Mouse (Mus musculus) intestine, postnatal 0 days (tissue): ENCODE results near the gene Neo1. TPM values are rescaled to one million over a fixed set of nuclear protein-coding genes. Genes with fewer than 3 reads are reported as not detected.

Source experiments
- ATAC-seq: fragments of 200-750 bp; cut with Nextera tagmentation; 2 replicates; pipeline ENCODE4 v1.8.0; 2017; ENCODE audit warnings: mild to moderate bottlenecking, moderate TSS enrichment, moderate library complexity
- H3K27ac ChIP-seq: fragments of 300-500 bp; sonication (generic); 2 replicates; pipeline ENCODE4 v1.5.1; 2014; ENCODE audit warnings: mild to moderate bottlenecking, low read depth, low read length, moderate library complexity
- H3K27me3 ChIP-seq: fragments of 300-500 bp; sonication (generic); replicated peaks from 2 replicates; pipeline ENCODE4 v1.6.1; 2014; ENCODE audit warnings: low read length, mixed read lengths; ENCODE audit not compliant: control insufficient read depth, insufficient read depth
- H3K36me3 ChIP-seq: fragments of 300-500 bp; sonication (generic); 2 replicates; pipeline ENCODE4 v1.6.1; 2014; ENCODE audit warnings: mild to moderate bottlenecking, moderate library complexity; ENCODE audit not compliant: control insufficient read depth, insufficient read depth
- H3K4me1 ChIP-seq: fragments of 300-500 bp; sonication (generic); replicated peaks from 2 replicates; pipeline ENCODE4 v1.6.1; 2014; ENCODE audit warnings: antibody characterized with exemption, low read length, mixed read lengths; ENCODE audit not compliant: control insufficient read depth, insufficient read depth
- H3K4me2 ChIP-seq: fragments of 300-500 bp; sonication (generic); replicated peaks from 2 replicates; pipeline ENCODE4 v1.6.1; 2014; ENCODE audit warnings: low read depth, mild to moderate bottlenecking, moderate library complexity
- H3K4me3 ChIP-seq: fragments of 300-500 bp; sonication (generic); 2 replicates; pipeline ENCODE4 v1.5.1; 2014; ENCODE audit warnings: low read depth, low read length
- H3K9ac ChIP-seq: fragments of 300-500 bp; sonication (generic); 2 replicates; pipeline ENCODE4 v1.6.1; 2014; ENCODE audit warnings: mild to moderate bottlenecking, low read depth, low read length
- H3K9me3 ChIP-seq: fragments of 300-500 bp; sonication (generic); 2 replicates; pipeline ENCODE4 v1.6.1; 2016; ENCODE audit warnings: mixed run types; ENCODE audit not compliant: control insufficient read depth
- CTCF ChIP-seq: sonication (generic); IDR thresholded peaks from 2 replicates; pipeline ENCODE4 v1.5.1; 2016; ENCODE audit warnings: low read depth, mild to moderate bottlenecking, control low read depth, antibody characterized with exemption, moderate library complexity
- WGBS: fragments of 180-500 bp; shearing (Covaris S2); extraction: QIAGEN DNeasy Blood & Tissue Kit; methylation state at CpG from one replicate; pipeline ENCODE4 v1.1.7; 2014; 5-methylcytosine and 5-hydroxymethylcytosine counted together
- polyA plus RNA-seq: library from polyadenylated mRNA; unstranded; fragments of >200 nt; fragmentation: Nextera tagmentation; extraction: Ambion mirVana; gene quantifications from 2 replicates; pipeline ENCODE4 v1.2.1, GENCODE M21; 2015

The Neo1 gene
- polyA plus RNA-seq, 1 experiment from 2014 or later, result 8.3 TPM

DNA sequence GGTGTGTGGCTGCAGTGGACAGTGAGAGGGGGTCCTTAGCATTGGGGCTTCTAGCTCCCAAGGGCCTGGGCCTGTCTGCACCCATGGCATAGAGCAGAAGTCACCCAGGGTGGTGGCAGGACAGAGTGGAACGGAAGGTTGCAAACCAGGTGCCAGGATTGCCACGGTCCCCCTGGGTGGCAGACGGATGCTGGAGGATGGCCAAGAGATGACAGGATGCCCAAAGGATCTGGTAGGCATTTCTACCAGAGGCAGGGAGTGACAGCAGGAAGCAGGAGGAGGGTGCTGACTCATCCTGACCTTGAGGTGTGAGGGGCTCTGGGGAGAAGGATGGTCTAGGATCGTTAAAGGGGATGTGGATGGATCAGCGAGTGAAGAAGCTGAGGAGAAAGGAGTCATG, 197.7 kb downstream of the Neo1 start:
- Histone ChIP-seq H3K27me3 (no peaks in the 10 kb centered on the region), H3K27ac (no peak overlapping the region), H3K36me3 (no peaks in the 10 kb centered on the region), H3K9ac (no peak overlapping the region), H3K4me2 (no peak overlapping the region), H3K4me3 (no peak overlapping the region), H3K9me3 (no peaks in the 10 kb centered on the region), H3K4me1 (no peaks in the 10 kb centered on the region)
- TF ChIP-seq CTCF, result no peak
- WGBS, result 75% methylated on average over 5 of the region's 5 CpGs
- ATAC-seq, result no peak

DNA sequence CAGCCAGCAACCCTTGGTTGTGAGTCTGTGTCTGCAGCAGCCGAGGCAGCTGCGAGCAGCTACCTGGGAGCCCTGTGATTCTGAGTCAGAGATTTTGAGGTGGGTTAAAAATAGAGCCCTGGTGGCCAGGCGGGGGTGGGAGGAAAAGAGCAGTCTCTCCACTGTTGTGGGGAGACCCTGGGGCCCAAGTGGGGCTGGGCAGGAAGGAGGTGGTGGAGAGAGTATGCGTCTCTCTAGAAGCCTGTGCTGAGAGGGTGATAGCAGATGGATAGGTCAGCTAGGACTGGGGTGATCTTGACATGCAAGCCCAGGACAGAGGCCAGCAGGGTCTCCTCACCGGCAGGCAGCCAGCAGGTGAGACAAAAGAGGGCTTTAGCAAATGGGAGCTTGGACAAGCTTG, 199.1 kb downstream of the Neo1 start:
- Histone ChIP-seq H3K27me3 (no peaks in the 10 kb centered on the region), H3K9me3 (no peaks in the 10 kb centered on the region), H3K4me1 (no peaks in the 10 kb centered on the region; the same call in 1 of the 2 replicates), H3K4me3 (no peak overlapping the region), H3K4me2 (no peak overlapping the region), H3K9ac (no peak overlapping the region), H3K27ac (no peak overlapping the region), H3K36me3 (no peaks in the 10 kb centered on the region)
- TF ChIP-seq CTCF, result no peak
- ATAC-seq, result no peak
- 71% methylated on average over 5 of the region's 5 CpGs for WGBS

DNA sequence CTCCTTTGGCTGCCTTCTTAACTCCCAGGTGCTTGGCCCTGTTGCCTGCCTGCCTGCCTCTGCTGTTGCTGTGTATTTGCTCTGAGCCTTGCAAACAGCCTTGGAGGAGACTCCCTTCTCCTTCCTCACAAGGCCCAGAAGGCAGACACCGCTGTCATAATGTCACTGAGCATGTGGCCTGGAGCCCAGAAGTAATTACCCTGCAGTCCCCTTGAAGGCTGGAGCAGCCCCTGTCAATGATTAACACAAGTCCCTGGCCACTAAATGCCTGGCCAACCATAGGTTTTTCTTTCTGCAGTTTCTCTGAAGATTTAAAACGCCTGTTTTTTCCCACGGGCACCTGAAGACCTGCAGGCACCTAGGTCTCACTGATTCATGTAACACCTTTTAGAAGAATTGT, 203.3 kb downstream of the Neo1 start:
- H3K4me3 ChIP-seq, result no peak overlapping the region
- no peak overlapping the region for H3K4me2 ChIP-seq
- WGBS, result 37% methylated on average over 3 of the region's 3 CpGs
- H3K4me1 ChIP-seq, result no peaks in the 10 kb centered on the region; the same call in none of the 2 replicates
- ATAC-seq, result peak; percentile 65
- no peaks in the 10 kb centered on the region for H3K9me3 ChIP-seq
- H3K27me3 ChIP-seq, result no peaks in the 10 kb centered on the region
- H3K27ac ChIP-seq, result no peak overlapping the region
- H3K36me3 ChIP-seq, result no peaks in the 10 kb centered on the region
- H3K9ac ChIP-seq, result no peak overlapping the region
- no peak for TF ChIP-seq CTCF

DNA sequence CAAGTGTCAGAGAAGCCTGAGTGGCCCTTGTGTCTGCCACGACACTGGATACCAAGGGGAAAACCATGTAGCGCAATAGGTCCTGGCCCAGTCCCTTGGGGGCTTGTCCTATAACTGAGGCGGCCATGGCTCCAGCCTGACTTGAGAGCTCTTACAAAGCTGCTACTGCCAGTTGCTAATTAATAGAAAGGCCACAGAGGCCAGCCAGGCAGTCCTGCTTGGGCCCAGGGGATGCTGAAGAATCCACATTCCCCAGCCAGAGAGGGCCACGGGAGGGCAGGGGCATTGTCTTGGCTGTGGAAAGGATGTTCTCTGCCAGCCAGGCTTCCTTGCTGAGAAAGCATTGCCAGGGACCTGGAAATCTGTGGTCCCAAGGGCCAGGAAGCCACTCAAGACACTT, 206.6 kb downstream of the Neo1 start:
- peaks cover 9% of the 10 kb centered on the region for H3K27me3 ChIP-seq
- no peak overlapping the region for H3K4me2 ChIP-seq
- no peaks in the 10 kb centered on the region; the same call in none of the 2 replicates for H3K4me1 ChIP-seq
- no peak overlapping the region for H3K9ac ChIP-seq
- H3K9me3 ChIP-seq, result no peaks in the 10 kb centered on the region
- no peak overlapping the region for H3K4me3 ChIP-seq
- no peak for TF ChIP-seq CTCF
- no peak for ATAC-seq
- WGBS, result 80% methylated on average over 4 of the region's 4 CpGs
- no peaks in the 10 kb centered on the region for H3K36me3 ChIP-seq
- no peak overlapping the region for H3K27ac ChIP-seq

Other genes with a start within 250 kb of the Neo1 start
- gene Hcn4, start 213.0 kb downstream of the Neo1 start, polyA plus RNA-seq, result 0.27 TPM in 2 replicates